Mouse (Mus musculus): ENCODE measurements around the gene Cabp4.

Gene Cabp4

DNA sequence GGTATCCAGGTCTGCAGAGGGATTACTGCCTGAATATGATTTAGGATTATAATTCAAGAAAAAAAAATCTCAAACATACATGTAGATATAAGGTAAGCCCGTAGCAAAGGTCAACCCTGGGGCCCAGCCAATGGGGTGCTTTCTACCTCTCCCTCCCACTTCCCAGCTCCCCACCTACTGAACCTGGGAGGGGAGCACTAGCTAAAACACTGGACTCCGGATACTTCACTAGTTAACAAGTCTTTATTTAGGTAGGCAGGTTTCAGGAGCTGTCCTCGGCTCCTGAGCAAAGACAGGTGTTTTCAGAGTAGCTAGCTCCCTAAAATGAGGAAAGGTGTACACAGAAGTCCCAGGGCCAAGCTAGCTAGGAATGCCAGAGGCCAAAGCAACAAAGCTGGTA lies 20.3 kb upstream of the Cabp4 start:
- DNase-seq = no peak

DNA sequence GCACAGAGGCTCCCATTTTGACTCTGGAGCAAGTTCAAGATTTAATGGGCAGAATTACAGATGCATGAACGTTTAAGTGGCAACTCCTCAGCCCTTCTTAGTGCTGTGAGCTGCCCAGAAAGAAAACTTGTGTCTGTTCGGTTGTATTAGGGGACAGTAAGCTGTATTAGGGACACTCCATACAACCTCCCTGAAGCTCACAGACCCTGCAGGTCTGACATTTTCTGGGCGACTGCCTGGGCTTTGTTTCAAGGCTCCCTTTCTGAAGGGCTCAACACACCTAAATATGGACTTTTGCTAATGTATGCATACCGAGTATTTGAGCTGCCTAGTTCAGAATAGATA lies 19.7 kb upstream of the Cabp4 start:
- DNase-seq = no peak

- DNase-seq = peak; percentile 97 to 98
These were observed 19.1 kb upstream of the Cabp4 start, which contains the start of gene Rps6kb2 for GRCm38 (mm10) chr19:4162646-4163542. Rps6kb2 (minus strand) TSS chr19:4163354.

DNA sequence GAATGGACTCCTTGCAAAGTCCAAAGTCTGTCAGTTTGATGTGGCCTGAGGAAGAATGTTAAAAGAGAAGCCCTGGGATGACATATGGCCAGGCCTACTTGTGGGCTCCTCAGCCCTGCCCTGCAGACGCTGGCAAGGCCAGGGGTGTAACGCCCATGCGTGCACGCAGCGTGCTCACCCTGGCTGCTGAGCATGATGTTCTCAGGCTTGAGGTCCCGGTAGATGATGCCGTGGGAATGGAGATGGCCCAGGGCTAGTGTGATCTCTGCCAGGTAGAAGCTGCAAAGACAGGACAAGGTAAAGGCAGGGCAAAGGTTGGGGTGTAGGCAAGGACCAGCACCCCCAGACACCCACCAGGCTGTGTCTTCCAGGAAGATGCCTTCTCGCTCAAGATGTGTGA lies 15.2 kb upstream of the Cabp4 start:
- DNase-seq = no peak

DNA sequence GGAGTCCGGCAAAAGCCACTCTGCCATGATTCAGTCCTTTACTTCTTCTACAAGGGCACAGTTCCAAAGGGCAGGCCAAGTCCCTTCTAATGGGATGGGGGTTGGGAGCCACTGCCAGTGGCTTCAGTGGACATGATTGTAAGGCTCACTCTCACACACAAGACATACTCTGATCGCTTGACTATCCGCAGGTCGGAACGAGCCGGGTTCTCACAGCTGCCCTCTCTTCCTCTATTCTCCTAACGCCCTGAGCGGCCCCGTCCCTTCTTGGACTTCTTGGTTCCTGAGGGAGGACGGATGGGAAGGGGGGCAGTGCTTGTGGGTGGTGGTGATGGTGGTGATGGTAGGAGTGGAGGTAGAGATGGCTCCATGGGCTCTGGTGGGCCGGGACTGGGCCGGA lies 12.9 kb upstream of the Cabp4 start:
- no peak for DNase-seq

DNA sequence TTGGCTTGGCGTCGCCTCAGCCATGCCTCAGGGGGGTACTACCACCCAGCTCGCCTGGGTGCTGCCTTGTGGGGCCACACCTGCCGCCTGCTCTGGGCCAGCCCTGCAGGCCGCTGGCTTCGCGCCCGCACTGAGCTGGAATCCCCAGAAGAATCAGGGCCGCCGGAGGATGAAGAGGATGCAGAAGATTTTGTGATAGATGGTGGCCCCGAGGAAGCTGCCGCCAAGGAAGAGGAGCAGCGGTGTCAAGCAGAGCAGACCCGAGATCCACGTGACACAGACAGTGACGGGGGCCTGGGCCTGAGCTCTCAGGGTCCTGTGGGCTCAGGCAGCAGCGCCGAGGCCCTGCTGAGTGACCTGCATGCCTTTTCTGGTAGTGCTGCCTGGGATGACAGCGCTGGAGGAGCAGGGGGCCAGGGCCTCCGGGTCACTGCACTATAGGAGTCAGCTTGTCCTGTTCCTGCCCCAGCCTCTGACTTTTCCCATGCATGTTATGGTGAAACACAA lies 12.3 kb upstream of the Cabp4 start:
- no peak for DNase-seq

DNA sequence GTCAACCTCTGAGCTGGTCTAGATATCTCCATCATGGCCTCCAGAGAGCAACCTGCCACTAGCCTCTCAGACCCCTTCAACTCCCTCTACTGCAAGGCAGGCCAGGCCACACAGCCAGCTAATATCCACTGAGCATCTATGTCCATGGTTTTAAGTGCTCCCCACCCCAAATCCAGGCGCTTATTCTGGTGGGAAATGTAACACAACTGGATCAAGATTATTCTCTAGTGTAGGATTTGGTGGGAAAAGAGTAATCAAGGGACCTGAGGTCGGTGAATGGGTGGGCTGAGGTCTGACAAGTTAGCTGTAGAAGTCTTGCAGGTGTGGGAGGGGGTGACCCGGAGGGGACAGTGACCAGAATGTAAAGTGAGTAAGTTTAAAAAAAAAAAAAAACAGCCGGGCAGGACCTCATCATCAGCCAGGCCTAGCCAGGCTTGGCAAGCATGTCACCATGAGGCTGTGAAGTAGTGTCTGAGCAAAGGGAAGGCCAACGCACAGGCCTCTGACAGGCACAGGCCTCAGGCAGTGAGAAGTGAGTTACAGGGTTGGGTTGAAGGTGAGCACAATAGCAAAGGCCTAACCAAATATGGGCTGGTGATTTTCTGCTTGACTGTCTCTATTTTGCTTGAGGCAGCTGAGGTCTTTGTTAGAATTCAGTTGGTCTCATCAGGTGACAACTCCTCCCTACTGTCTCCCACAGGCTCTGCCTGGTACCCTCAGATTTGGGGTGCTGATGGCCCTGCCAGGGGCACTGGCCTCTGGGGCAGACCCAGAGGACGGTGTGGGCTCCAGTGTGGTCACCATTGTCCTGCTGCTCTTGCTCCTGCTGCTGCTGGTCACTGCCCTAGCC lies 11.6 kb upstream of the Cabp4 start:
- DNase-seq = no peak

- no peak for DNase-seq
These were observed 10.8 kb upstream of the Cabp4 start for GRCm38 (mm10) chr19:4154437-4155222.

- DNase-seq = peak; percentile 73
These were observed 9.4 kb upstream of the Cabp4 start, which contains the start of gene Ptprcap for GRCm38 (mm10) chr19:4153232-4153654. Ptprcap (plus strand) TSS chr19:4153604.

DNA sequence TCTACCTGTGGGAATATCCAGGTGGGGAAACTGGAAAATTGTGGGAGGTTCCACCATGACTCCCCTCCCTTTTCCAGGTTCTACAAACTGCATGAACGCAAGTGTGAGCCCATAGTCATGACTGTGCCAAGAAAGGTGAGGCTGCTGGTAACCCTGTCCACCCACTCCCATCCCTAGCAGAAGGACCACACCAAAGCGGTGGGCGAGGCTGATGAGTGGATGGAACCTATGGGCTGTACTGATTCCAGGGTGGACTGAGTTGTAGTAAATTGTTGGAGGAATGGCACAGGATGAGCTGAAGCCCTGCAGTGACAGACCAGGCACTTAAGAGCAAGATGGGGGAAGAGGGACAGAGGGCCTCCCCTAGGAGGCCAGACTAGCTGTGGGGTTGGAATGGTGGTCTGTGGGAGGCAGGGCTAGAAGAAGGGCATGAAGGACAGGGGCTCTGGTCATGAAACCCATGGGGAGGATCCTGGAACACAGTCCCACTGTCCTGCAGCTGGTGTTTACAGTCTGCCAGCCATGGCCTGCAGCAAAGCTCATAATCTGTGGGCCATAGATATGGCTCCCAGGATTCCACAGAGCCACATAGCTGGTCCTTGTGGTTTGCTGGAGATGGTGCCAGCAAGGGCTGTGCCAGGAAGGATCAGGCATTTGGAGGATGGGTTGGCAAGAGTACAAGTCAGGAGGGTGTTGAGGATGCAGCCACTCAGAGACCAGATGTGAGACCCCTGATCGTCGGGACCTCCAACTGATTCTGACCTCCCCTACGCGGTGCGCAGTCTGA lies 8.8 kb upstream of the Cabp4 start:
- DNase-seq = no peak

DNA sequence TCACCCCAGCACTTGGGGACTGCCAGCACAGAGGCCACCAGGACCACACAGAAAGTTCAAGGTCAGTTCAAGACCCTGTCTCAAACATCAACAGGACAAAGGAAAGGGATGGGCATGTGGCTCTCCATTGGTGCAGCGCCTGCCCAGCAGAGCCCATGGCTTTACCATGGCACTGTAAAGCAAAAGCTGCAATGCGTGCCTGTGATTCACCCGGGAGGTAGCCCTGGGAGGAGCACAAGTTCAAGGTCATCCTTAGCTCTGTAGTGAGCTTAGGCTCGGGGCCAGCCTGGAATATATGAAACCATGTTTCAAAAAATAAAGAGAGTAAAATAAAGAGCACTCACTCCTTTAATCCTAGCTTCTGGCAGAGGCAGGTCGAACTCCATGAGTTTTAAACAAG lies 8.1 kb upstream of the Cabp4 start:
- no peak for DNase-seq

DNA sequence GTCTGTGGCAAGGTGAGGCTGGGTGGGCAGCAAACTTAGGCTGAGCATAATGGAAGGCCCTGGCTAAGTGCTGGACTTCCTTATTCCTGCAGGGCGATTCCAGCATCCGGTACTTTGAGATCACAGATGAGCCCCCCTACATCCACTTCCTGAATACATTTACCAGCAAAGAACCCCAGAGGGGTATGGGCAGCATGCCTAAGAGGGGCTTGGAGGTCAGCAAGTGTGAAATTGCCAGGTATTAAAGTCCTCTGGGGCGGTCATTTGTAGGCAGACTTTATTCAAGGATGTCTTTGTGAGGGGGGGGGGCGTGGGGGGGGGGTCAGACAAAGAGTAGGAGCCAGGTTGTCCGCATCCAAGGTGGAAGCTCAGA lies 7.6 kb upstream of the Cabp4 start:
- DNase-seq = no peak

DNA sequence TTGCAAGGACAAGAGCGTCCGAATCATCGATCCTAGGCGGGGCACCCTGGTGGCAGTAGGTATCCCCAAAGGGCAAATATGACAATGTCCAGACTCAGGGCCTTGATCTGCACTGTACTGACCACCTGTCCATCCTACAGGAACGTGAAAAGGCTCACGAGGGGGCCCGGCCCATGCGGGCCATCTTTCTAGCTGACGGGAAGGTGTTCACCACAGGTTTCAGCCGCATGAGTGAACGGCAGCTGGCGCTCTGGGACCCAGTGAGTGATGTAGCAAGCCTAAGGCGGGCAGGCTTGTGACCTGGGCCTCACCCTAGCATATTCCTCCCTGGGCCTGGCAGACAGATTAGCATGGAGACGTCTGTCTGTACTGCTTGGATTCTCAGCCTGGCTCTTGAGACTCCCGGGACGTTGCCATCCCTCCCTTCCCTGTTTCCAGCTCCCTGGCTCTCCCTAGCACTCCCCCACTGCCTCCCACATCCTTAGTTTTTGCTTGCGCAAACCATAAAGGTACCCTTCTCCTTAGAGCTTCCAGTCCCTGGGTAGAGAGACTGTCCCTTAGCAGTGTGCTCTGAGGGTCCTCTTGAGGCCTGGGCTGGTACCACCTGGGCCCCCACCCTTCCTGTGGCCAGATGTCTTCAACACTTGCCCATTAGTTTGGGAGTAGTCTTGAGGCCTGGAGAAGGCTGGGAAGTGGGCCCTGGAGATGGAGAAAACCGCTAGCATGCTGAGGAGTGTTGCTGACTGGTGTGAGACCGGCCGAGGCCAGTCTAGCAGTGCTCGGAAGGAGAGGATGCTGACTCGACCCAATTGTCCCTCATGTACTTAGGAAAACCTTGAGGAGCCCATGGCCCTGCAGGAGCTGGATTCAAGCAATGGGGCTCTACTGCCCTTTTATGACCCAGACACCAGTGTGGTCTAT lies 7.0 kb upstream of the Cabp4 start:
- DNase-seq = no peak

DNA sequence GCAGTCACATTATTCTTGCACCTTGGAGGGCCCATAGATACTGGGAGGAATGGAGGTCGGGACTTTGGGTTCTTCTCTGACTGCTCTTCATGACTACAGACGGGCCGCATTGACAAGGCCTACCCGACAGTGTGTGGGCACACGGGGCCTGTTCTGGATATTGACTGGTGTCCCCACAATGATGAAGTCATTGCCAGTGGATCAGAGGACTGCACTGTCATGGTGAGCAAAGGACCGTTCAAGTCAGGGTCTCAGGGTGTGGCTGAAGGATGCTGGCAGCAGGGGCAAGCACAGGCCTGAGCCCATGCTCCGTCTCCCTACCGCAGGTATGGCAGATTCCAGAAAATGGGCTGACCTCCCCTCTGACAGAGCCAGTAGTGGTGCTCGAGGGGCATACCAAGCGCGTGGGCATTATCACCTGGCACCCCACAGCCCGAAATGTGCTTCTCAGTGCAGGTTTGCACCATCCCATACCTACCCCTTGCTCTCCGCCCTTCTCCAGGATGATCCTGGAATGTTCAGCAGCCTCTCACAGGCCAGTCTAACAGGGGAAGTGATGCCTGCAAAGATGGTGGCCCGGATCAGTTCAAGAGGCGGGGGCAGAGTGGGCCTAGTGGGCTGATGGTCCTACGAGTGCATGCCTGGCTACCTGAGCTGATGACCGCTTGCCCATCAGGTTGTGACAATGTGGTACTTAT lies 6.1 kb upstream of the Cabp4 start:
- DNase-seq = no peak

GRCm38 (mm10) chr19:4149283-4149682 lies 5.5 kb upstream of the Cabp4 start:
- no peak for DNase-seq

DNA sequence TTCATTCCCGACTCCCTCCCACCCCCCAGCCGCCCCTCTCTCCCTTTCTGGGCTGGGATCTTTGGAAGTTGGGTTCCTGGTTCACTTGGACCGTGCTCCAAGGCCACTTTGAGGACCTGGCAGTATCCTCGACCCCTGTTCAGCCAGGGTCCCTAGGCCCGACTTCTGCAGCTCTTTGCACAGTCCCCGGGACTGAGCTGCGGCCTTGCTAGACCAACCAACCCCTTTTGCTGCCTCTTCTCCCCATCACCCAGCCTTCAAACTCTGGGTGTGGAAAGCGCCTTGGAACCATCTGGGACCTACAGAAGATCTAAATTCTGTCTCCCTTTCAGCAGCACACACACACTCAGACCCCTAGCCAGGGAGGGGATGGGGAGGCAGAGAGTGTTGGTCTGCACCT lies 5.0 kb upstream of the Cabp4 start:
- DNase-seq = no peak

DNA sequence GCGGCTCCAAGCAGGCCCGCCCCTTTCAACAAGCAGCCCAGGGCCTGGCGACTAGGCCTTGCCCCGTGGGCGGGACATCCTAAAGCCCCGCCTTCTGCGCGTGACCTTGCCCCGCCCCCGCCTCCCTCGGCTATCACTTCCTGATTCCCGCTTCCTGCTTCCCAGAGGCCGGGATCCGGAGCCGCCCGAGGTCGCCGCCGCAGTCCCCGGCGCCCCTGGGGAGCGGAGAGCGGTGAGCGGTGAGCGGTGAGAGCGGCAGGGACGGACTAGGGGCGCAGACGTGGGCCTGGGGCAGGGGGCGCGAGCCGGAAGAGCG lies 4.6 kb upstream of the Cabp4 start, which contains the start of gene Coro1b:
TSS of gene Coro1b (plus strand) at position 129 of the 316 bp plus-strand sequence.
- DNase-seq = peak; percentile 95 to 97

DNA sequence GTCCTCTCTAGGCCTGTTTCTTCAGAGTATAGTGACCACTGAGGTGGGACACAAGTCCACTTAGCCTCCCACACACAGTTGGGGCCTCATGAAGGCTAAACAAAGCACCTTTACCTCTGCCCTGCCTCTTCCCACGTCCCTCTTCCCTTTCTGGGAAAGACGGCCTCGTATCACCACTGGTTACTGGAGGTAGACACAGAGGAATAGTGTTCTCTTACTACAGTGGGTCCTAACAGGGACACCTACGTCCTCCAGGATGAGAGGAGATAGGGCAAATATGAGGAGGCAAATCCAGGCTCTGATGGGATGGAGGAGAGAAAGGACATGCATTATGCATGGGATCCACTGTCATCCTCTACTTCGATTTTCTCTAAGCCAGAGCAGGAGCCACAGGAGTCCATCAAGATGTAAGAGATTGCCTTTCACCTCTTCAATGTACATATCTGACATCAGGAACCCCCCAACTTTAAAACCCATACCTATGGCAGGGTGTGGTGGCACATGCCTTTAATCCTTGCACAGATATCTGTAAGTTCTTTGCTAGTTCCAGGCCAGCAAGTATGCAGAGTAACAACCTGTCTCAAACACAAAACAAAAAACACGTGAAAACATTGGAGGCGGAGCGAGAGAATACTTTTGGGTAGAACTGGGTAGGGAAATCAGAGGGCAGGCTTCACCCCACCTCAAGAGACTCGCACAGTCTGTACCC lies 4.1 kb upstream of the Cabp4 start:
- no peak for DNase-seq

- DNase-seq = no peak
These were observed 3.2 kb upstream of the Cabp4 start for GRCm38 (mm10) chr19:4147022-4147405.
